Mouse (Mus musculus) stomach, embryonic 15.5 days (tissue): ENCODE results near the gene Adgrg2. TPM values are rescaled to one million over a fixed set of nuclear protein-coding genes. Genes with fewer than 3 reads are reported as not detected.
A peak's percentile ranks its signal among the peaks of the same experiment; 100 is the strongest.

Experiments
- ATAC-seq: fragments of 200-750 bp; cut with Nextera tagmentation; 2 replicates; pipeline ENCODE4 v1.8.0; 2017; ENCODE audit warnings: low read depth, moderate number of reproducible peaks, moderate TSS enrichment; ENCODE audit not compliant: insufficient read depth, low FRiP score
- H3K27ac ChIP-seq: fragments of 300-500 bp; sonication (generic); 2 replicates; pipeline ENCODE4 v1.5.1; 2015; ENCODE audit warnings: mild to moderate bottlenecking, inconsistent platforms
- H3K27me3 ChIP-seq: fragments of 300-500 bp; sonication (generic); replicated peaks from 2 replicates; pipeline ENCODE4 v1.6.1; 2015; ENCODE audit warnings: inconsistent platforms
- H3K36me3 ChIP-seq: fragments of 300-500 bp; sonication (generic); 2 replicates; pipeline ENCODE4 v1.6.1; 2015; ENCODE audit warnings: inconsistent platforms
- H3K4me1 ChIP-seq: fragments of 300-500 bp; sonication (generic); 2 replicates; pipeline ENCODE4 v1.6.1; 2015; ENCODE audit warnings: inconsistent platforms
- H3K4me2 ChIP-seq: fragments of 300-500 bp; sonication (generic); 2 replicates; pipeline ENCODE4 v1.6.1; 2015; ENCODE audit warnings: mild to moderate bottlenecking, inconsistent platforms
- H3K4me3 ChIP-seq: fragments of 300-500 bp; sonication (generic); replicated peaks from 2 replicates; pipeline ENCODE4 v1.5.1; 2015; ENCODE audit warnings: inconsistent platforms
- H3K9ac ChIP-seq: fragments of 300-500 bp; sonication (generic); 2 replicates; pipeline ENCODE4 v1.6.1; 2015; ENCODE audit warnings: inconsistent platforms
- H3K9me3 ChIP-seq: fragments of 300-500 bp; sonication (generic); 2 replicates; pipeline ENCODE4 v1.6.1; 2016; ENCODE audit warnings: inconsistent platforms
- WGBS: fragments of 180-500 bp; shearing (Covaris S2); methylation state at CpG from one replicate; pipeline ENCODE4 v1.1.7; 2015; 5-methylcytosine and 5-hydroxymethylcytosine counted together
- polyA plus RNA-seq: library from polyadenylated mRNA; unstranded; fragments of >200 nt; fragmentation: Nextera tagmentation; extraction: Ambion mirVana; gene quantifications from 2 replicates; pipeline ENCODE4 v1.2.1, GENCODE M21; 2015

The Adgrg2 gene
- polyA plus RNA-seq, 1 experiment from 2014 or later = 3.7 TPM

- H3K9ac ChIP-seq = no peak overlapping the region
- no peaks in the 10 kb centered on the region for H3K9me3 ChIP-seq
- no peaks in the 10 kb centered on the region for H3K27me3 ChIP-seq
- ATAC-seq = no peak
- H3K36me3 ChIP-seq = no peaks in the 10 kb centered on the region
- H3K4me2 ChIP-seq = no peak overlapping the region
- no peak overlapping the region for H3K27ac ChIP-seq
- H3K4me3 ChIP-seq = no peak overlapping the region
- H3K4me1 ChIP-seq = no peaks in the 10 kb centered on the region
Measured at GRCm38 (mm10) chrX:160441272-160441671, 50.8 kb downstream of the Adgrg2 start.

- no peak overlapping the region for H3K9ac ChIP-seq
- no peak overlapping the region for H3K27ac ChIP-seq
- H3K4me3 ChIP-seq = no peak overlapping the region
- no peak overlapping the region for H3K4me2 ChIP-seq
- no peaks in the 10 kb centered on the region for H3K27me3 ChIP-seq
- no peak for ATAC-seq
- 86% methylated on average over 3 of the region's 3 CpGs for WGBS
- no peaks in the 10 kb centered on the region for H3K9me3 ChIP-seq
- no peaks in the 10 kb centered on the region for H3K36me3 ChIP-seq
- no peaks in the 10 kb centered on the region for H3K4me1 ChIP-seq
Measured at GRCm38 (mm10) chrX:160448351-160448750, 57.9 kb downstream of the Adgrg2 start.

GRCm38 (mm10) chrX:160449363-160449762 lies 58.9 kb downstream of the Adgrg2 start:
- H3K4me2 ChIP-seq = no peak overlapping the region
- no peaks in the 10 kb centered on the region for H3K36me3 ChIP-seq
- no peaks in the 10 kb centered on the region for H3K9me3 ChIP-seq
- no peaks in the 10 kb centered on the region for H3K27me3 ChIP-seq
- H3K9ac ChIP-seq = no peak overlapping the region
- 76% methylated on average over 2 of the region's 2 CpGs for WGBS
- no peak for ATAC-seq
- H3K27ac ChIP-seq = no peak overlapping the region
- H3K4me1 ChIP-seq = no peaks in the 10 kb centered on the region
- no peak overlapping the region for H3K4me3 ChIP-seq

- WGBS = 67% methylated on average over 5 of the region's 5 CpGs
- ATAC-seq = no peak
- Histone ChIP-seq H3K36me3 (no peaks in the 10 kb centered on the region), H3K9me3 (no peaks in the 10 kb centered on the region), H3K27me3 (no peaks in the 10 kb centered on the region), H3K4me1 (no peaks in the 10 kb centered on the region), H3K4me3 (no peak overlapping the region), H3K27ac (no peak overlapping the region), H3K9ac (no peak overlapping the region), H3K4me2 (no peak overlapping the region)
Measured at GRCm38 (mm10) chrX:160455686-160456085, 65.2 kb downstream of the Adgrg2 start.

- Histone ChIP-seq H3K36me3 (no peaks in the 10 kb centered on the region), H3K4me1 (no peaks in the 10 kb centered on the region), H3K4me3 (no peak overlapping the region), H3K9me3 (no peaks in the 10 kb centered on the region), H3K27me3 (no peaks in the 10 kb centered on the region), H3K4me2 (no peak overlapping the region), H3K9ac (no peak overlapping the region), H3K27ac (no peak overlapping the region)
- no peak for ATAC-seq
- 75% methylated on average over 3 of the region's 3 CpGs for WGBS
Measured at GRCm38 (mm10) chrX:160471257-160471786, 80.8 kb downstream of the Adgrg2 start.

- H3K9ac ChIP-seq = no peak overlapping the region
- H3K4me1 ChIP-seq = no peaks in the 10 kb centered on the region
- H3K36me3 ChIP-seq = no peaks in the 10 kb centered on the region
- H3K4me3 ChIP-seq = no peak overlapping the region
- H3K9me3 ChIP-seq = no peaks in the 10 kb centered on the region
- no peak overlapping the region for H3K4me2 ChIP-seq
- WGBS = 62% methylated on average over 2 of the region's 2 CpGs
- ATAC-seq = no peak
- no peak overlapping the region for H3K27ac ChIP-seq
- no peaks in the 10 kb centered on the region for H3K27me3 ChIP-seq
Measured at GRCm38 (mm10) chrX:160489784-160490183, 99.3 kb downstream of the Adgrg2 start.

- H3K4me1 ChIP-seq = no peaks in the 10 kb centered on the region
- no peaks in the 10 kb centered on the region for H3K9me3 ChIP-seq
- 56% methylated on average over 2 of the region's 3 CpGs for WGBS
- no peaks in the 10 kb centered on the region for H3K27me3 ChIP-seq
- no peak overlapping the region for H3K27ac ChIP-seq
- ATAC-seq = no peak
- no peak overlapping the region for H3K9ac ChIP-seq
- H3K4me3 ChIP-seq = no peak overlapping the region
- no peaks in the 10 kb centered on the region for H3K36me3 ChIP-seq
- H3K4me2 ChIP-seq = no peak overlapping the region
Measured at GRCm38 (mm10) chrX:160494333-160494732, 103.8 kb downstream of the Adgrg2 start.

GRCm38 (mm10) chrX:160494921-160495320 lies 104.4 kb downstream of the Adgrg2 start:
- no peak for ATAC-seq
- Histone ChIP-seq H3K27me3 (no peaks in the 10 kb centered on the region), H3K4me2 (no peak overlapping the region), H3K9ac (no peak overlapping the region), H3K4me3 (no peak overlapping the region), H3K27ac (no peak overlapping the region), H3K4me1 (no peaks in the 10 kb centered on the region), H3K9me3 (no peaks in the 10 kb centered on the region), H3K36me3 (no peaks in the 10 kb centered on the region)
- WGBS = 70% methylated on average over 6 of the region's 6 CpGs

- Histone ChIP-seq H3K27ac (no peak overlapping the region), H3K27me3 (no peaks in the 10 kb centered on the region), H3K36me3 (no peaks in the 10 kb centered on the region), H3K4me3 (no peak overlapping the region), H3K9ac (no peak overlapping the region), H3K4me1 (no peaks in the 10 kb centered on the region), H3K4me2 (no peak overlapping the region), H3K9me3 (no peaks in the 10 kb centered on the region)
- no peak for ATAC-seq
- 60% methylated on average over 5 of the region's 5 CpGs for WGBS
Measured at GRCm38 (mm10) chrX:160496473-160496872, 106.0 kb downstream of the Adgrg2 start.

- 85% methylated on average over 3 of the region's 3 CpGs for WGBS
- Histone ChIP-seq H3K9me3 (no peaks in the 10 kb centered on the region), H3K4me1 (0 out of 2 replicates have a peak, but pooled peaks cover 3% of the 10 kb centered on the region), H3K27ac (no peak overlapping the region), H3K36me3 (no peaks in the 10 kb centered on the region), H3K27me3 (no peaks in the 10 kb centered on the region), H3K4me3 (no peak overlapping the region), H3K9ac (no peak overlapping the region), H3K4me2 (no peak overlapping the region)
- ATAC-seq = no peak
Measured at GRCm38 (mm10) chrX:160501095-160501494, 110.6 kb downstream of the Adgrg2 start.

GRCm38 (mm10) chrX:160501687-160502047 lies 111.2 kb downstream of the Adgrg2 start:
- Histone ChIP-seq H3K4me3 (peak overlapping the region; percentile 59), H3K36me3 (no peaks in the 10 kb centered on the region), H3K9me3 (no peaks in the 10 kb centered on the region), H3K27me3 (no peaks in the 10 kb centered on the region), H3K27ac (no peak overlapping the region), H3K9ac (peak overlapping the region; percentile 25; the same call in 1 of the 2 replicates), H3K4me2 (peak overlapping the region; percentile 54), H3K4me1 (0 out of 2 replicates have a peak, but pooled peaks cover 3% of the 10 kb centered on the region)
- peak; percentile 76 for ATAC-seq
- WGBS = 18% methylated on average over 12 of the region's 12 CpGs

GRCm38 (mm10) chrX:160502048-160503041 lies 111.9 kb downstream of the Adgrg2 start, which contains the start of gene Phka2:
TSS of gene Phka2 (plus strand) at chrX:160502166.
- ATAC-seq = peak; percentile 98
- Histone ChIP-seq H3K4me1 (0 out of 2 replicates have a peak, but pooled peaks cover 3% of the 10 kb centered on the region), H3K4me2 (peak within 1 kb of the TSS; percentile 54), H3K36me3 (no peaks in the 10 kb centered on the region), H3K27me3 (no peaks in the 10 kb centered on the region), H3K9me3 (no peaks in the 10 kb centered on the region), H3K4me3 (peak within 1 kb of the TSS; percentile 59), H3K9ac (peak within 1 kb of the TSS; percentile 29; the same call in 1 of the 2 replicates), H3K27ac (peak within 1 kb of the TSS; percentile 89)
- 17% methylated on average over 61 of the region's 61 CpGs for WGBS
